22 mouse cellular contexts compared by ENCODE assay signal in genomic region chr13:114876005-114876520, GRCm38 (mm10).
"Had no signal": no experiment of that assay in that cellular context is flagged by ENCODE, and none has a peak within 500 bp of the region (broad histone marks: within the 10 kb centered on the region; RNA-seq: fewer than 3 reads in every experiment).

No protein-coding gene starts in this region.

- H3K27me3 ChIP-seq: kidney, embryonic 15.5 days; limb, embryonic 12.5 days; limb, embryonic 15.5 days; liver, embryonic 12.5 days; liver, embryonic 15.5 days; lung, embryonic 15.5 days; megakaryocyte, embryonic 14.5 days; midbrain, embryonic 13.5 days; neural tube, embryonic 13.5 days had no signal

- ATAC-seq: liver, embryonic 12.5 days; midbrain, embryonic 13.5 days; midbrain, embryonic 16.5 days had no signal

- DNase-seq: kidney, adult 8-10 months; kidney, postnatal 10 days; kidney, postnatal 36 days; left cerebral cortex, postnatal 4 days; lung, adult 18-20 months; lung, postnatal 10 days; lung, postnatal 36 days; retina, postnatal 1 day; right cerebral cortex, postnatal 25 days; thymus, adult 18-20 months; thymus, postnatal 14 days; thymus, postnatal 4 days had no signal
